Mouse (Mus musculus) erythroblast, embryonic 14.5 days (primary cell): ENCODE measurements around the gene Egln3. TPM values are rescaled to one million over a fixed set of nuclear protein-coding genes. Genes with fewer than 3 reads are reported as not detected.

Source experiments
- H3K27me3 ChIP-seq: 2 replicates; pipeline ENCODE4 v1.6.1; 2012; ENCODE audit warnings: inconsistent platforms; ENCODE audit not compliant: control insufficient read depth
- H3K36me3 ChIP-seq: 2 replicates; pipeline ENCODE4 v1.6.1; 2012; ENCODE audit warnings: mild to moderate bottlenecking, inconsistent platforms; ENCODE audit not compliant: control insufficient read depth
- H3K4me1 ChIP-seq: 2 replicates; pipeline ENCODE4 v1.6.1; 2012; ENCODE audit warnings: inconsistent platforms; ENCODE audit not compliant: control insufficient read depth
- H3K4me3 ChIP-seq: replicated peaks from 2 replicates; pipeline ENCODE3; 2012; ENCODE audit warnings: moderate library complexity, mild to moderate bottlenecking, inconsistent platforms
- H3K9me3 ChIP-seq: 2 replicates; pipeline ENCODE4 v1.6.1; 2012; ENCODE audit warnings: low read length, inconsistent platforms, mixed read lengths; ENCODE audit not compliant: control insufficient read depth
- GATA1 ChIP-seq: IDR thresholded peaks from 2 replicates; pipeline ENCODE4 v1.6.1; 2012; ENCODE audit warnings: low read length, inconsistent platforms, mixed read lengths
- TAL1 ChIP-seq: IDR thresholded peaks from 3 replicates; pipeline ENCODE4 v1.6.1; 2012; ENCODE audit warnings: low read length, inconsistent platforms, mixed read lengths
- polyA plus RNA-seq: library from polyadenylated mRNA; stranded (reverse); fragments of >175 nt; gene quantifications from 2 replicates; pipeline ENCODE4 v1.2.3, GENCODE M21; 2012

The Egln3 gene
- polyA plus RNA-seq, 1 experiment, result not detected

DNA sequence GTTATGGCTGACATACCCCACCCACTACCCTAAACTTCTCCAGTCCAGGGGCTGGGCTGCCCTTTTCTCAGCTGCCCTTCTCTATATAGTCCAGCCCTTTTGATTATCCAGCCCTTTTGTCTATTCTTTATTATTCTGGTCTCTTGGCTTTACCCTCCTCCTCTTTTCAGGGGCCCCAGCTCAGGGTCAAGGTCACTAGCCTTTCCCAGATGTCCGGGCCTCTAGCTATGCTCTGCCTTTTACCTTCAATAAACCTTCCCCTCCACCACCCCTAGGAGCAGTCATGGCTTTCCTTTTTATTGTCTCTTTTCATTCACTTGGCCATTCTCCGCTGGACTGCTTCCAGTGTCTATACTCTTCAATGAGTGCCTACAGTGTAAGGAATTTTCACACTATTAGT is 22.7 kb upstream of the Egln3 start:
- TF ChIP-seq TAL1 (no peak), GATA1 (no peak)
- Histone ChIP-seq H3K27me3 (no peaks in the 10 kb centered on the region), H3K36me3 (no peaks in the 10 kb centered on the region), H3K4me1 (no peaks in the 10 kb centered on the region), H3K4me3 (no peak overlapping the region), H3K9me3 (no peaks in the 10 kb centered on the region)

- TF ChIP-seq TAL1 (no peak), GATA1 (no peak)
- no peak overlapping the region for H3K4me3 ChIP-seq
- H3K9me3 ChIP-seq, result no peaks in the 10 kb centered on the region
- no peaks in the 10 kb centered on the region for H3K4me1 ChIP-seq
- no peaks in the 10 kb centered on the region for H3K36me3 ChIP-seq
- no peaks in the 10 kb centered on the region for H3K27me3 ChIP-seq
These were observed 21.9 kb upstream of the Egln3 start for GRCm38 (mm10) chr12:54225610-54226009.

DNA sequence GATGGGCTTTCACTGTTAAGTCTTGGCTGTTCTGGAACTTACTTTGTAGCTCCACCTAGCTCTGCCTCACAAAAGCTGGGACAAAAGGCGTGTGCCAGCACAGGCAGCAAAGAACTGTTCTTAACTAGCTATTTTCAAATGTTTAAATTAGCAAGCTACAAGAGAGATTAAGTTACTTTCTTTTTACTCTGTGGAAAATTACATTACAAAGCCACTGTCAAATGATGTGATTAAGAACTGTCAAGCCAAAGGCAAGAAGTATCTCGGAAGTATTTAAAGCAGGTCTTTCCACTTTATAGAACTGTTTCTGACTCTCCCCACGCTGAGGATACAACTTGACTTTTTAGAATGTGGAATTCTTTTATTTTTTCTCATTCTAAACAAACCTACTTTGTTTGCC is 21.4 kb upstream of the Egln3 start:
- no peaks in the 10 kb centered on the region for H3K9me3 ChIP-seq
- no peak for TF ChIP-seq TAL1
- TF ChIP-seq GATA1, result no peak
- no peak overlapping the region for H3K4me3 ChIP-seq
- H3K27me3 ChIP-seq, result no peaks in the 10 kb centered on the region
- H3K36me3 ChIP-seq, result no peaks in the 10 kb centered on the region
- H3K4me1 ChIP-seq, result no peaks in the 10 kb centered on the region

DNA sequence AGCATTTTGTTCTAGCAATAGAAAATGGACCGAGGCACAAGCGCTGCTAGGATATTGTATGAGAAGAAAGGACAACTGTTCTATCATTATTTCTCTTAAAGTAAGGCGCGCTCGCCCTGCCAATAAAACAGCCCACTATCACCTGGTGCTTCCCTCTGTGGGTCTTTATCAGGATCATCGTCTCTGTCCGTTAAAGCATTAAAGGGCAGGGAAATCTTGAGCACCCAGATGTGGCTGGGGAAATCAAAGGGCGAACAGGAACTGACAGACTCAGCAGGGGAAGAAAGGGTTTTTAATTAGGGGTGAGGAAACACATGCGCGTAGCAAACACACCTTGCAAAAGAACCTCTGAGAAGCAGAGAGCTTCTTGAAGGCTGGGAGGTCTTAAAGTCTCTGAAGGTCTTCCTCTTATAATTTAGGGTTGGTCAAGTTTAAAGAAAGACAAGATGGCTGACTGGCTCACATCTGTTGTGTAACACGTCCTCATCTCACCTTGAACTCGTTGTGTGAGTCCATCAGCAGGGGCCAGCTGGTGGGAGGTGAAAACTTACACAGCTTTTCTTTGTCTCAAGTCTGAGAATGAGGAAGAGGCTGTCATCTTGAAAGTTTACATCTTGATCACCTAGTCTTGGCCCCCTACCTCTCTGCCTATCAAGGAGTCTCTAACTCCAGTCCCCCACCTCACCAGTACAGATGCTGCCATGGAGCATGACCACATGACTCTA is 18.5 kb upstream of the Egln3 start:
- no peaks in the 10 kb centered on the region for H3K9me3 ChIP-seq
- no peaks in the 10 kb centered on the region for H3K27me3 ChIP-seq
- TF ChIP-seq GATA1, result no peak
- no peak for TF ChIP-seq TAL1
- H3K4me1 ChIP-seq, result no peaks in the 10 kb centered on the region
- no peak overlapping the region for H3K4me3 ChIP-seq
- no peaks in the 10 kb centered on the region for H3K36me3 ChIP-seq

DNA sequence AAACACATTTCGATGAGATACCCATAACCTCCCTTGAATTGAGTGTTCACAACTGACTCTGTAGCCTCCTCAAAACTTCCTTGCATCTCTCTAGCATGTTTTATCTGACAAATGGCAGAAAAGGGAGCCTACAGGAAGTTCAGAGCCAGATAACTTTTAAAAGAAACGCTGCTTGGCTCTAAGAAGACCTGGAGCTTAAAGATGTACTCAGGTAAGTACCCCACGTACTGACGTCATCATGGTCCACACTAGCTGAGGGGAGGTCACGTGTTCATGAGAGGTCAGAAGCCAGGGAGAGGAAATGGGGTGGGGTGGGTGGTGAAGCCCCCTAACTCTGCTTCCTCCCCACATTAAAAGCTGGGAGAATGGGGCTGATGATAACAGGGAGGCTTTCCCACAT is 13.0 kb upstream of the Egln3 start:
- Histone ChIP-seq H3K4me1 (no peaks in the 10 kb centered on the region), H3K9me3 (no peaks in the 10 kb centered on the region), H3K36me3 (no peaks in the 10 kb centered on the region), H3K27me3 (no peaks in the 10 kb centered on the region), H3K4me3 (no peak overlapping the region)
- TF ChIP-seq TAL1 (no peak), GATA1 (no peak)

DNA sequence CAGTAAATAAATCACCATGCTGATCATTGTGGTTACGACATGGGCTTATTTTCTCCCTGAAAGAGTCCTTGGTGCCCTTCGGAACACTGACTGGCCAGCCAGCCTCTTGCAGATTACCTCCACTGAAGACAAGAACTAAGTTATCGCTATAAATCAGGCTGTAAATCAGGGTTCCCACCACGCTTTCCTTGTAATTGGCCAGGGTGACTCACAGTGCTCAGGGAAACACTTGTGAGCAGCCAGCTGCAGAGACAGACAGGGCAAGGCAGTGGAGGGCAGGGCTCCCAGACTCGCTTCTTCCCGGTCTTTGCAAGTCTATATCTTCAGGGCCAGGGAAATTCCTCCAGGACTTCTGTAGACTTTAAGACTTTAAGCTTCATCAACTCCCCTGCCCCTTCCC is 10.8 kb upstream of the Egln3 start:
- TF ChIP-seq TAL1, result no peak
- TF ChIP-seq GATA1, result no peak
- H3K9me3 ChIP-seq, result no peaks in the 10 kb centered on the region
- no peak overlapping the region for H3K4me3 ChIP-seq
- H3K36me3 ChIP-seq, result no peaks in the 10 kb centered on the region
- no peaks in the 10 kb centered on the region for H3K4me1 ChIP-seq
- H3K27me3 ChIP-seq, result no peaks in the 10 kb centered on the region

GRCm38 (mm10) chr12:54213871-54214270 is 10.2 kb upstream of the Egln3 start:
- H3K4me1 ChIP-seq, result no peaks in the 10 kb centered on the region
- H3K36me3 ChIP-seq, result no peaks in the 10 kb centered on the region
- H3K9me3 ChIP-seq, result no peaks in the 10 kb centered on the region
- H3K4me3 ChIP-seq, result no peak overlapping the region
- TF ChIP-seq TAL1 (no peak), GATA1 (no peak)
- no peaks in the 10 kb centered on the region for H3K27me3 ChIP-seq

DNA sequence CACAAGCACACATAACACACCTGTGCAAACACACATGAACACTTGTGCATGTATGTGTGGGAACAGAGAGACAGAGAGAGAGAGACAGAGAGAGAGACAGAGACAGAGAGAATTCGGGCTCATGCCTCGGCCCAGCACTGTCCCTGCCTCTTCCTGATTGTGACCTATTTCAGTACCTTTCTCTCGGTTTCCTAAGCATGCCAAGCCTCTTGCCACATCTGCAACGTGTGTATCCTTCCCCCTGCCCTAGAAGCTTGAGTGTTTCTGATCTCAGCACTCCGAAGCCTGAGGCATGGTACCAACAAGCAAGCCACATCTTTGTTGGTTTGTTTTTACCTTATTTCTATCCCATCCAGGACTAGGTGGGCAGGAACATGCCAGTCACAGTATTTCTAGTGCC is 9.6 kb upstream of the Egln3 start:
- H3K9me3 ChIP-seq, result no peaks in the 10 kb centered on the region
- no peaks in the 10 kb centered on the region for H3K27me3 ChIP-seq
- no peak for TF ChIP-seq GATA1
- TF ChIP-seq TAL1, result no peak
- H3K4me3 ChIP-seq, result no peak overlapping the region
- H3K4me1 ChIP-seq, result no peaks in the 10 kb centered on the region
- no peaks in the 10 kb centered on the region for H3K36me3 ChIP-seq

- no peaks in the 10 kb centered on the region for H3K36me3 ChIP-seq
- TF ChIP-seq GATA1 (no peak), TAL1 (no peak)
- H3K9me3 ChIP-seq, result no peaks in the 10 kb centered on the region
These were observed 5.5 kb upstream of the Egln3 start for GRCm38 (mm10) chr12:54209182-54209563.

More at GRCm38 (mm10) chr12:54209182-54209563, 5.5 kb upstream of the Egln3 start:
- peaks cover 8% of the 10 kb centered on the region for H3K27me3 ChIP-seq
- H3K4me3 ChIP-seq, result no peak overlapping the region
- H3K4me1 ChIP-seq, result no peaks in the 10 kb centered on the region
